Mouse (Mus musculus) cerebellum, adult 2 months (tissue): Measurements from ENCODE around the gene Gm49383.

ENCODE experiments used
- CTCF ChIP-seq: fragments of 200-500 bp; IDR thresholded peaks from 2 replicates; pipeline ENCODE4 v1.5.1; 2011; ENCODE audit warnings: low read depth, mild to moderate bottlenecking, control low read depth, low read length, moderate library complexity, borderline replicate concordance; ENCODE audit not compliant: insufficient read depth
- POLR2A ChIP-seq: fragments of 200-500 bp; IDR thresholded peaks from 2 replicates; pipeline ENCODE4 v1.6.1; 2011; ENCODE audit warnings: low read length, control low read depth, borderline replicate concordance; ENCODE audit not compliant: insufficient read depth

DNA sequence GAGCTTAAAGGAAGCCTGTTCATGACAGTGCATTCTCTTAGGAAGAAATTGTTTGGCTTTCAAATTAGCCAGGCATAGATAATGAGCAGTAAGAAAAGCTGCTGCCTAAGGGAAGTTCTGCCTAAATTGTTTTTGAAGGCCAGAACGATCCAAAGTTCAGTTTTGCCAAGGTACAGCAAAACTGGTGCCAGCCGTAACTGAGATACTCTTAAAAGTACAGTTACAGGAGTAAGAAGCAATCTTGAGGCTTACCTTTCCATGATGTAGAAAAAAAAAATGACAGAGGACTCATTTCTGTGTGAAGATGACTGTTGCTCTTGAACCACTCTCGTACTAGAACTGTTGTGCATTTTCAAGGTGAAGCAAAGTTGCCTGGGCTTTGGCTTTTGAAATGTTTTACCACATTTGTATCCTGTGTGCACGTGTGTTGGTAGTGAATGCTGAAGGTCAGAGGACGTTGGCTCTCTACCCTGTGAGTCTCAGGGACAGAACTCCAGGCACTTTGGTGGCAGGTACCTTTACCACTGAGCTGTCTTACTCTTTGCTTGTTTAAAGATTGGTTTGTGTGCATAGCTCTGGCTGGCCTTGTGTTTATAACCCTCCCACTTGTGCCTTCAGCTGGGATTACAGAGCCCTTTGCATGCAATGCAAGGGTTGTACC is 10.0 kb downstream of the Gm49383 start:
- TF ChIP-seq CTCF, result no peak
- no peak for TF ChIP-seq POLR2A
